Mouse (Mus musculus) liver, embryonic 14.5 days (tissue): Measurements from ENCODE around the gene Cdca8. TPM values are rescaled to one million over a fixed set of nuclear protein-coding genes. Genes with fewer than 3 reads are reported as not detected.
A peak's percentile ranks its signal among the peaks of the same experiment; 100 is the strongest.

ENCODE experiments used
- ATAC-seq: fragments of 200-750 bp; cut with Nextera tagmentation; 2 replicates; pipeline ENCODE4 v1.8.0; 2017; ENCODE audit warnings: moderate number of reproducible peaks, mild to moderate bottlenecking, moderate library complexity; ENCODE audit not compliant: insufficient read depth
- DNase-seq, 3 experiments: peaks; one replicate each; pipeline ENCODE4 v3.0.0-alpha.2; 2012 to 2013; ENCODE audit warnings: low read depth in 3 of 3, low spot score in 3 of 3
- H3K27ac ChIP-seq: fragments of 300-500 bp; sonication (generic); 2 replicates; pipeline ENCODE4 v1.5.1; 2014; ENCODE audit warnings: moderate library complexity, mild to moderate bottlenecking, control low read depth, inconsistent platforms
- H3K27me3 ChIP-seq: fragments of 300-500 bp; sonication (generic); 2 replicates; pipeline ENCODE4 v1.6.1; 2014; ENCODE audit warnings: mild to moderate bottlenecking, low read length, moderate library complexity; ENCODE audit not compliant: control insufficient read depth, insufficient read depth
- H3K36me3 ChIP-seq: fragments of 300-500 bp; sonication (generic); replicated peaks from 2 replicates; pipeline ENCODE4 v1.6.1; 2014; ENCODE audit warnings: low read depth; ENCODE audit not compliant: control insufficient read depth, insufficient read depth
- H3K4me1 ChIP-seq, 2 experiments: fragments of 200-500 bp in 1 of 2; fragments of 300-500 bp in 1 of 2; sonication (generic) in 1 of 2; replicated peaks; 2 replicates each; pipeline ENCODE4 v1.6.1; 2012 to 2014; ENCODE audit warnings: antibody characterized with exemption in 1 of 2, inconsistent platforms in 1 of 2, low read length in 1 of 2; ENCODE audit not compliant: control insufficient read depth in 2 of 2, insufficient read depth in 2 of 2
- H3K4me2 ChIP-seq: fragments of 300-500 bp; sonication (generic); 2 replicates; pipeline ENCODE4 v1.6.1; 2014; ENCODE audit warnings: low read depth, mild to moderate bottlenecking, control low read depth, moderate library complexity
- H3K4me3 ChIP-seq, 2 experiments: fragments of 200-500 bp in 1 of 2; fragments of 300-500 bp in 1 of 2; sonication (generic) in 1 of 2; 2 replicates each; pipeline ENCODE4 v1.5.1; 2012 to 2014; ENCODE audit warnings: low read depth in 2 of 2, low read length in 2 of 2, mild to moderate bottlenecking in 2 of 2, control low read depth in 1 of 2, inconsistent platforms in 1 of 2, moderate library complexity in 1 of 2; ENCODE audit not compliant: insufficient read depth in 1 of 2
- H3K9ac ChIP-seq: fragments of 300-500 bp; sonication (generic); replicated peaks from 2 replicates; pipeline ENCODE4 v1.6.1; 2014; ENCODE audit warnings: mild to moderate bottlenecking, control low read depth, moderate library complexity
- H3K9me3 ChIP-seq: fragments of 300-500 bp; sonication (generic); 2 replicates; pipeline ENCODE4 v1.6.1; 2016; ENCODE audit warnings: low read length, mixed read lengths; ENCODE audit not compliant: control insufficient read depth
- CTCF ChIP-seq: IDR thresholded peaks from 2 replicates; pipeline ENCODE4 v1.5.1; 2016; ENCODE audit warnings: antibody characterized with exemption, low read depth, control low read depth
- EP300 ChIP-seq: IDR thresholded peaks from 2 replicates; pipeline ENCODE4 v1.6.1; 2016; ENCODE audit warnings: antibody characterized with exemption, low read depth
- WGBS: fragments of 180-500 bp; shearing (Covaris S2); extraction: QIAGEN DNeasy Blood & Tissue Kit; methylation state at CpG from one replicate; pipeline ENCODE4 v1.1.7; 2014; ENCODE audit not compliant: insufficient replicate concordance; 5-methylcytosine and 5-hydroxymethylcytosine counted together
- polyA plus RNA-seq, 2 experiments: library from polyadenylated mRNA; depleted of rRNA in 1 of 2; stranded (reverse) in 1 of 2; unstranded in 1 of 2; fragments of >200 nt; fragmentation: Nextera tagmentation in 1 of 2; extraction: Ambion mirVana in 1 of 2; gene quantifications; 2 replicates each; pipeline versions ENCODE4 v1.2.1 to v1.2.3; 2012 to 2014

Cdca8 gene
- polyA plus RNA-seq, 2 experiments = 61.8 to 91.6 TPM

GRCm38 (mm10) chr4:124894508-124895428, 44.3 kb downstream of the Cdca8 start:
- H3K27ac ChIP-seq = no peak overlapping the region
- peaks cover 37% of the 10 kb centered on the region for H3K27me3 ChIP-seq
- no peaks in the 10 kb centered on the region for H3K9me3 ChIP-seq
- H3K36me3 ChIP-seq = no peaks in the 10 kb centered on the region
- peaks cover 2% of the 10 kb centered on the region in 2 experiments; a peak in 1 of 4 replicates for H3K4me1 ChIP-seq
- TF ChIP-seq CTCF (no peak), EP300 (no peak)
- DNase-seq (no peak), ATAC-seq (no peak)
- H3K4me3 ChIP-seq = 0 out of 4 replicates have a peak overlapping the region, but pooled peaks of 1 of the 2 experiments have one; percentile 21
- 3% methylated on average over 79 of the region's 83 CpGs for WGBS
- H3K9ac ChIP-seq = no peak overlapping the region
- peak overlapping the region; percentile 35 for H3K4me2 ChIP-seq

GRCm38 (mm10) chr4:124893769-124894168, 45.3 kb downstream of the Cdca8 start:
- no peak overlapping the region for H3K9ac ChIP-seq
- no peak overlapping the region for H3K4me3 ChIP-seq
- no peaks in the 10 kb centered on the region for H3K4me1 ChIP-seq
- H3K4me2 ChIP-seq = no peak overlapping the region
- H3K9me3 ChIP-seq = no peaks in the 10 kb centered on the region
- ATAC-seq = no peak
- DNase-seq = no peak
- 30% methylated on average over 6 of the region's 6 CpGs for whole genome bisulfite sequencing
- no peaks in the 10 kb centered on the region for H3K36me3 ChIP-seq
- peaks cover 37% of the 10 kb centered on the region for H3K27me3 ChIP-seq
- H3K27ac ChIP-seq = no peak overlapping the region
- TF ChIP-seq CTCF = no peak
- TF ChIP-seq EP300 = no peak

GRCm38 (mm10) chr4:124890831-124891230, 48.3 kb downstream of the Cdca8 start:
- H3K36me3 ChIP-seq = no peaks in the 10 kb centered on the region
- ATAC-seq (no peak), DNase-seq (no peak)
- H3K4me2 ChIP-seq = no peak overlapping the region
- no peaks in the 10 kb centered on the region for H3K9me3 ChIP-seq
- TF ChIP-seq CTCF (no peak), EP300 (no peak)
- no peak overlapping the region for H3K27ac ChIP-seq
- no peak overlapping the region for H3K4me3 ChIP-seq
- H3K27me3 ChIP-seq = peaks cover 35% of the 10 kb centered on the region
- H3K9ac ChIP-seq = no peak overlapping the region
- WGBS = 60% methylated on average over 5 of the region's 5 CpGs
- H3K4me1 ChIP-seq = no peaks in the 10 kb centered on the region

GRCm38 (mm10) chr4:124889935-124890334, 49.2 kb downstream of the Cdca8 start:
- ATAC-seq (no peak), DNase-seq (no peak)
- Histone ChIP-seq H3K4me3 (no peak overlapping the region), H3K36me3 (no peaks in the 10 kb centered on the region), H3K27ac (no peak overlapping the region), H3K9me3 (no peaks in the 10 kb centered on the region), H3K4me2 (no peak overlapping the region), H3K4me1 (no peaks in the 10 kb centered on the region), H3K9ac (no peak overlapping the region), H3K27me3 (peaks cover 32% of the 10 kb centered on the region)
- 73% methylated on average over 2 of the region's 2 CpGs for WGBS
- TF ChIP-seq EP300 = no peak
- no peak for TF ChIP-seq CTCF

GRCm38 (mm10) chr4:124888702-124889101, 50.4 kb downstream of the Cdca8 start:
- Histone ChIP-seq H3K9ac (no peak overlapping the region), H3K27me3 (peaks cover 22% of the 10 kb centered on the region), H3K4me2 (no peak overlapping the region), H3K27ac (no peak overlapping the region), H3K4me3 (no peak overlapping the region), H3K36me3 (no peaks in the 10 kb centered on the region), H3K4me1 (no peaks in the 10 kb centered on the region), H3K9me3 (no peaks in the 10 kb centered on the region)
- DNase-seq (no peak), ATAC-seq (no peak)
- TF ChIP-seq CTCF = no peak
- TF ChIP-seq EP300 = no peak
- 57% methylated on average over 7 of the region's 7 CpGs for WGBS
